Mouse (Mus musculus): ENCODE measurements around the gene Slco1a5. TPM values are rescaled to one million over a fixed set of nuclear protein-coding genes. Genes with fewer than 3 reads are reported as not detected.

Slco1a5 gene
- polyA plus RNA-seq, 1 experiment from 2014 or later, result 0.22 TPM

DNA sequence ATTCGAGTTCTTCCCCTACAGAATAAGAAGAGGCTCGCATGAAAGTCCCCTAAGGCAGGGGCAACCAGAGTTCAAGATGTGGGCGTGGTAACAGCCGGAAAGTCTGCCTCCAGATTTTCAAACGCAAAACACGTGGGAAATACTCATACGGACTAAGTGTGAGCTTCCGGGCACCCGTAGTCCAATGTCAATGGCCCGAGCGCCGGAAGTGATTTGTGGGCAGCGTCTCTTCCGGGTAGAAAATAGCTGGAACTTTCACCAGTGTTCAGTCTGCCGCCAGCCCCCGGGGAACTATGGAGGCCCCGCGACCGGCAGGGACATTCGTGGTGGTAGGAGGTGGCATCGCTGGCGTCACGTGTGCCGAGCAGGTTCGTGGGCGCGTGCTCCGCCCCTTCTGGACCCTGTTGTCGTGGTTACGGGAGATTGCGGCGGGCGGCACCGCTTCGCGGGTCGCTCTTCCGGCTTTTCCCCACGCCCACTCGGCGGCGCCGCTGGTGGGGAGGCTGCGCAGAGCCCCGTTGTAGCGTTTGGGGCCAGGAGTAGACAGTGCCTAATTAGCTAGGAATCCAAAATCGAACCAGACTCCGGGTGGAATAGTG lies 22.8 kb upstream of the Slco1a5 start, which contains the start of gene Pyroxd1:
TSS of gene Pyroxd1 (plus strand) at position 215 of the 599 bp plus-strand sequence.
- peak within 1 kb of the TSS; percentile 56 for H3K4me2 ChIP-seq
- peak; percentile 93 for ATAC-seq (ENCODE audit: low FRiP score)
- peaks cover 16% of the 10 kb centered on the region; the same call in 1 of the 2 replicates for H3K36me3 ChIP-seq (replicated peaks)
- H3K4me3 ChIP-seq (replicated peaks), result peak within 1 kb of the TSS; percentile 75
- H3K9me3 ChIP-seq, result no peaks in the 10 kb centered on the region
- no peaks in the 10 kb centered on the region for H3K27me3 ChIP-seq
- WGBS, result under 1% methylated on average over 48 of the region's 48 CpGs
- H3K27ac ChIP-seq, result peak within 1 kb of the TSS; percentile 85
- peaks cover 11% of the 10 kb centered on the region for H3K4me1 ChIP-seq
- peak within 1 kb of the TSS; percentile 64 for H3K9ac ChIP-seq

DNA sequence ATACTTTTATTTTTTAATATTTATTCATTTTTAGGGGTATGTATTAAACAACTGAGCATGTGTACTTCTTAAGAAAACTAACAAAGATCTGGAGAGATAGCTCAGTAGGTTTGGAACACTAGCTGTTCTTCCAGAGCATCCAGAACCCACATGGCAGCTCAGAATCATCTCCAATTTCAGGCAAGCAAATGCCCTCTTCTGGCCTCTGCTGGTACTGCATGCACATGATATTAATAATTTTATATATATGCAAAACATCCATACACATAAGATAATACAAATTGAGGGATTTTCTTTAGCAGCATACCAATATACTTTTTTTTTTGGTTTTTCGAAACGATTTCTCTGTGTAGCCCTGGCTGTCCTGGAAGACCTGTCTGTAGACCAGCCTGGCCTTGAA lies 20.8 kb upstream of the Slco1a5 start:
- Histone ChIP-seq H3K9ac (no peak overlapping the region), H3K27ac (no peak overlapping the region), H3K4me2 (no peak overlapping the region), H3K9me3 (no peaks in the 10 kb centered on the region), H3K4me1 (peaks cover 11% of the 10 kb centered on the region), H3K4me3 (replicated peaks) (no peak overlapping the region), H3K36me3 (replicated peaks) (peaks cover under 1% of the 10 kb centered on the region; the same call in 1 of the 2 replicates), H3K27me3 (no peaks in the 10 kb centered on the region)
- 81% methylated on average over 2 of the region's 2 CpGs for WGBS
- no peak for ATAC-seq (ENCODE audit: low FRiP score)

GRCm38 (mm10) chr6:142339576-142339975 lies 16.8 kb upstream of the Slco1a5 start:
- no peak overlapping the region for H3K4me2 ChIP-seq
- 57% methylated on average over 2 of the region's 2 CpGs for WGBS
- no peak for ATAC-seq (ENCODE audit: low FRiP score)

DNA sequence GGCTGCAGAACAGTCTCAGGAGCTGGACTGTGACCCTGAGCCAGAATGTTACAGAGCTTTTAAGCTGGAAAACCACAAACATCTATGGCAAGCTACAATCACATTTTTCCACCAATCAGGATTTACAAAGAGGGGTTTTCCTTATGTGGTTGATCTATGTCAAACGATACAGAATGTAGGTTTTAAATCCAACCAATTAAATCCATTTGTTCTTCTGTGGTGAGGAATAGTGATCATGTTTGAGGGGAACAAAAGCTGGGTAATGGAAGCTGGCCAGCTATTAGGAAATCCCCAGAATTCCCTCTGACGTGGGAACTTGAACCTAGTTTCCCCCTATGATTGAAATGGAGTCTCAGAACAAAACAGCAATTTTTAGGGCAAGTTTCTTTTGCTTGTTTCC lies 16.2 kb upstream of the Slco1a5 start:
- Histone ChIP-seq H3K4me1 (no peaks in the 10 kb centered on the region), H3K4me2 (no peak overlapping the region), H3K36me3 (replicated peaks) (no peaks in the 10 kb centered on the region), H3K27me3 (no peaks in the 10 kb centered on the region), H3K9ac (no peak overlapping the region), H3K27ac (no peak overlapping the region), H3K4me3 (replicated peaks) (no peak overlapping the region), H3K9me3 (no peaks in the 10 kb centered on the region)
- ATAC-seq (ENCODE audit: low FRiP score), result no peak
- WGBS, result 75% methylated on average over 2 of the region's 2 CpGs

More at GRCm38 (mm10) chr6:142339576-142339975, 16.8 kb upstream of the Slco1a5 start:
- Histone ChIP-seq H3K36me3 (replicated peaks) (no peaks in the 10 kb centered on the region), H3K27me3 (no peaks in the 10 kb centered on the region), H3K9me3 (no peaks in the 10 kb centered on the region), H3K4me3 (replicated peaks) (no peak overlapping the region), H3K4me1 (no peaks in the 10 kb centered on the region), H3K27ac (no peak overlapping the region), H3K9ac (no peak overlapping the region)

DNA sequence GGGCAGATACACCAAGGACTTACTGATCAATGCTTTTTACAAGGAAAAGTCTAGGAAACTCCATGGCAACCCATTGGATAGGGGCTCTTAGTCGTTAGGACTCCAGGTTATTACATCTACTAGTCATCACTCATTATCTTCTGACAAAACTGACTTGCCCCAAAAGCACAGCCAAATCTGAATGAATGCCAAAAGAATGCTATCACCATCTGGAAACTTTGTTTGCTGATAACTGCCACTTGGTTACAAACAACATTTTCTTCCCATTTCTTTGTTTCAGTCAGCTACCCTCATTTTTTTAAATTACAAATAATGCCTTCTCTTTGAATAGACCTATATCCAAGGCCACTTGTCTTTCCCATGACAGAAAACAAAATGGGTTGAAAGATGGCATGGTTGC lies 6.4 kb upstream of the Slco1a5 start:
- H3K4me1 ChIP-seq, result no peaks in the 10 kb centered on the region
- WGBS, result 63% methylated on average over 1 of the region's 1 CpGs
- H3K9me3 ChIP-seq, result no peaks in the 10 kb centered on the region
- no peak overlapping the region for H3K27ac ChIP-seq
- ATAC-seq (ENCODE audit: low FRiP score), result no peak
- H3K36me3 ChIP-seq (replicated peaks), result no peaks in the 10 kb centered on the region
- no peaks in the 10 kb centered on the region for H3K27me3 ChIP-seq
- no peak overlapping the region for H3K4me3 ChIP-seq (replicated peaks)
- H3K4me2 ChIP-seq, result no peak overlapping the region
- no peak overlapping the region for H3K9ac ChIP-seq

GRCm38 (mm10) chr6:142326598-142326997 lies 3.8 kb upstream of the Slco1a5 start:
- H3K36me3 ChIP-seq (replicated peaks), result no peaks in the 10 kb centered on the region
- no peak for ATAC-seq (ENCODE audit: low FRiP score)
- WGBS, result 79% methylated on average over 3 of the region's 3 CpGs

GRCm38 (mm10) chr6:142317106-142317505 lies 5.7 kb downstream of the Slco1a5 start:
- Histone ChIP-seq H3K4me2 (no peak overlapping the region), H3K27ac (no peak overlapping the region), H3K9me3 (no peaks in the 10 kb centered on the region), H3K4me3 (replicated peaks) (no peak overlapping the region), H3K27me3 (no peaks in the 10 kb centered on the region), H3K9ac (no peak overlapping the region), H3K4me1 (no peaks in the 10 kb centered on the region), H3K36me3 (replicated peaks) (no peaks in the 10 kb centered on the region)
- no peak for ATAC-seq (ENCODE audit: low FRiP score)

More at GRCm38 (mm10) chr6:142326598-142326997, 3.8 kb upstream of the Slco1a5 start:
- H3K9me3 ChIP-seq, result no peaks in the 10 kb centered on the region
- no peaks in the 10 kb centered on the region for H3K27me3 ChIP-seq
- H3K9ac ChIP-seq, result no peak overlapping the region
- no peak overlapping the region for H3K27ac ChIP-seq
- peaks cover 7% of the 10 kb centered on the region for H3K4me1 ChIP-seq
- no peak overlapping the region for H3K4me3 ChIP-seq (replicated peaks)
- no peak overlapping the region for H3K4me2 ChIP-seq

DNA sequence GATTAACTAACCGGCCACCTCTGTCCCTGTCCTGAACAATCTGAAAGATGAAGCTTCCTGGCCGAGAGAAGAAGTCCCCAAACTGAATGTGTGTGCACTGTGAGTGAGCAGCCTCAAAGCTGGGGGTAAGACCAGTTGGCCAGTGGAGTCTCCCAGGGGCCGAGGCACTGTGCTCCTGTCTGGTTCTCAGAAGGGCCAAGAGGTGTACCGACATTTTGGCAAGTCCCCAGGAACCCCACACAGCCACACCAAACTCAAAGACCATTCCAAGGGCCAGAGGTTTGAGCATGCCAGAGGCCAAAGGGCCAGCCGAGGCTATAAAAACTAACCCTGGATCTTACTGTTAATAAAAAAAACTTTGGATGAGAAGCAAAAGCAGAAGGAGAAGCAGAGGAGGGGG lies 8.5 kb downstream of the Slco1a5 start:
- Histone ChIP-seq H3K27me3 (no peaks in the 10 kb centered on the region), H3K27ac (no peak overlapping the region), H3K4me1 (no peaks in the 10 kb centered on the region), H3K36me3 (replicated peaks) (no peaks in the 10 kb centered on the region), H3K9me3 (peaks cover 3% of the 10 kb centered on the region; the same call in 1 of the 2 replicates), H3K4me2 (no peak overlapping the region), H3K4me3 (replicated peaks) (no peak overlapping the region), H3K9ac (no peak overlapping the region)
- ATAC-seq (ENCODE audit: low FRiP score), result no peak
- WGBS, result 86% methylated on average over 5 of the region's 5 CpGs

DNA sequence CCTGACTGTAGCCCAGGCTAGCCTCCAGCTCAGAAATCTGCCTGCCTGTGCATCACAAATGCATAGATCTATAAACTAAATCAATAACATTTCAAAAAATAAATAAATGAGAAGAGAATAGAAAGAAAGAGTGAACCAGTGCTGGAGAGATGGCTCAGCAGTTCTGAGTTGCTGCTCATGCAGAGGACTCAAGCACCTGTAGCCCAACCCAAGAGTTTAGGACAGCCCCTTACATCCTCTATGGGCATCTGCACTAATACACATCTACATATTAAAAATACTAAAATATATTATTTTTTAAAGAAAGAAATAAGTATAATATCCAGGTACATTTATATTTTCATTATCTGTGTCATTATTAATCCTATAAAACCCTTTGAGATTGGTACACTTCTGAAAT lies 17.7 kb downstream of the Slco1a5 start:
- H3K4me2 ChIP-seq, result no peak overlapping the region
- no peak overlapping the region for H3K27ac ChIP-seq
- H3K27me3 ChIP-seq, result no peaks in the 10 kb centered on the region
- ATAC-seq (ENCODE audit: low FRiP score), result no peak
- no peak overlapping the region for H3K9ac ChIP-seq
- H3K4me3 ChIP-seq (replicated peaks), result no peak overlapping the region
- peaks cover 3% of the 10 kb centered on the region; the same call in 1 of the 2 replicates for H3K9me3 ChIP-seq
- no peaks in the 10 kb centered on the region for H3K4me1 ChIP-seq
- no peaks in the 10 kb centered on the region for H3K36me3 ChIP-seq (replicated peaks)

GRCm38 (mm10) chr6:142298098-142298497 lies 24.7 kb downstream of the Slco1a5 start, which contains the start of gene Iapp:
Iapp (plus strand) TSS chr6:142298423.
- Histone ChIP-seq H3K4me2 (no peak within 1 kb of the TSS), H3K27me3 (no peaks in the 10 kb centered on the region), H3K27ac (no peak within 1 kb of the TSS), H3K9ac (no peak within 1 kb of the TSS), H3K36me3 (replicated peaks) (no peaks in the 10 kb centered on the region), H3K4me3 (replicated peaks) (no peak within 1 kb of the TSS), H3K9me3 (no peaks in the 10 kb centered on the region), H3K4me1 (no peaks in the 10 kb centered on the region)
- 63% methylated on average over 4 of the region's 4 CpGs for WGBS
- no peak for ATAC-seq (ENCODE audit: low FRiP score)

GRCm38 (mm10) chr6:142289413-142290118 lies 33.2 kb downstream of the Slco1a5 start:
- ATAC-seq (ENCODE audit: low FRiP score), result no peak
- Histone ChIP-seq H3K9me3 (no peaks in the 10 kb centered on the region), H3K27ac (no peak overlapping the region), H3K4me3 (replicated peaks) (no peak overlapping the region), H3K4me1 (no peaks in the 10 kb centered on the region), H3K27me3 (no peaks in the 10 kb centered on the region), H3K4me2 (no peak overlapping the region), H3K9ac (no peak overlapping the region), H3K36me3 (replicated peaks) (no peaks in the 10 kb centered on the region)
- 61% methylated on average over 12 of the region's 12 CpGs for WGBS

- no peak overlapping the region for H3K27ac ChIP-seq
These were observed 46.9 kb downstream of the Slco1a5 start for GRCm38 (mm10) chr6:142275721-142276442.

More at GRCm38 (mm10) chr6:142275721-142276442, 46.9 kb downstream of the Slco1a5 start:
- Histone ChIP-seq H3K4me2 (no peak overlapping the region), H3K4me1 (peaks cover 2% of the 10 kb centered on the region; the same call in 1 of the 2 replicates), H3K36me3 (replicated peaks) (no peaks in the 10 kb centered on the region), H3K27me3 (no peaks in the 10 kb centered on the region), H3K9ac (no peak overlapping the region), H3K9me3 (no peaks in the 10 kb centered on the region), H3K4me3 (replicated peaks) (no peak overlapping the region)
- WGBS, result 3% methylated on average over 4 of the region's 4 CpGs
- ATAC-seq (ENCODE audit: low FRiP score), result no peak

Measured in forebrain, embryonic 12.5 days (tissue).